Mouse (Mus musculus) spleen, adult 10 weeks (tissue): Measurements from ENCODE around the gene Fam57b. TPM values are rescaled to one million over a fixed set of nuclear protein-coding genes. Genes with fewer than 3 reads are reported as not detected.

ENCODE experiments used
- polyA plus RNA-seq: library from polyadenylated mRNA; stranded (reverse); fragments of 350-450 nt; fragmentation: Illumina TruSeq; extraction: RNeasy Lipid Tissue Mini Kit (QIAGEN cat#74804); gene quantifications from one replicate; pipeline ENCODE4 v1.2.3, GENCODE M21; 2015; ENCODE audit warnings: low replicate concordance; ENCODE audit not compliant: insufficient read depth

The Fam57b gene
- polyA plus RNA-seq = not detected

GRCm38 (mm10) chr7:126797411-126798126 lies at the start of gene Fam57b:
Fam57b (plus strand) TSS chr7:126797668.

GRCm38 (mm10) chr7:126759050-126759671 lies 38.3 kb upstream of the Fam57b start, which contains the start of gene Mapk3:
Mapk3 (plus strand) TSS chr7:126759601.

GRCm38 (mm10) chr7:126766201-126766600 lies 31.3 kb upstream of the Fam57b start, which contains the start of gene Gdpd3:
Gdpd3 (plus strand) TSS chr7:126766334.

GRCm38 (mm10) chr7:126776598-126777057 lies 20.8 kb upstream of the Fam57b start, which contains the start of gene Ypel3:
Ypel3 (plus strand) TSS chr7:126776955.

GRCm38 (mm10) chr7:126780971-126781635 lies 16.4 kb upstream of the Fam57b start, which contains the start of gene Tbx6:
Tbx6 (plus strand) TSS chr7:126781483.

GRCm38 (mm10) chr7:126791851-126792720 lies 5.4 kb upstream of the Fam57b start, which contains the start of gene Ppp4c:
Ppp4c (minus strand) TSS chr7:126792496.

GRCm38 (mm10) chr7:126831539-126831938 lies 34.1 kb downstream of the Fam57b start, which contains the start of gene 4930451I11Rik:
4930451I11Rik (minus strand) TSS chr7:126831639.

GRCm38 (mm10) chr7:126847116-126847420 lies 49.6 kb downstream of the Fam57b start, which contains the start of gene Doc2a:
Doc2a (plus strand) TSS chr7:126847416.

GRCm38 (mm10) chr7:126861429-126862130 lies 64.1 kb downstream of the Fam57b start, which contains the start of gene Hirip3:
Hirip3 (plus strand) TSS chr7:126861972.

GRCm38 (mm10) chr7:126862147-126862784 lies 64.8 kb downstream of the Fam57b start, which contains the start of gene Ino80e:
Ino80e (minus strand) TSS chr7:126862377.

Other genes starting within 250 kb of the Fam57b start
- gene Eif3c, start 231.3 kb upstream of the Fam57b start, polyA plus RNA-seq = 205 TPM
- 18.4 TPM for gene Apobr, start 212.7 kb upstream of the Fam57b start, polyA plus RNA-seq
- gene Cln3, start 211.9 kb upstream of the Fam57b start, polyA plus RNA-seq = 40.6 TPM
- 0.33 TPM for gene Il27, start 202.7 kb upstream of the Fam57b start, polyA plus RNA-seq
- 26.0 TPM for gene Nupr1, start 166.8 kb upstream of the Fam57b start, polyA plus RNA-seq
- gene Sgf29, start 148.4 kb upstream of the Fam57b start, polyA plus RNA-seq = 30.5 TPM
- gene Sult1a1, start 121.2 kb upstream of the Fam57b start, polyA plus RNA-seq = 38.4 TPM
- gene Bola2, start 102.3 kb upstream of the Fam57b start, polyA plus RNA-seq = 9.9 TPM
- gene Slx1b, start 101.9 kb upstream of the Fam57b start, polyA plus RNA-seq = 7.6 TPM
- gene Coro1a, start 89.9 kb upstream of the Fam57b start, polyA plus RNA-seq = 1,014 TPM
- gene Mapk3, start 38.1 kb upstream of the Fam57b start, polyA plus RNA-seq = 58.8 TPM
- gene Gdpd3, start 31.3 kb upstream of the Fam57b start, polyA plus RNA-seq = 8.9 TPM
- gene Ypel3, start 20.7 kb upstream of the Fam57b start, polyA plus RNA-seq = 121 TPM
- gene Tbx6, start 16.2 kb upstream of the Fam57b start, polyA plus RNA-seq = 2.8 TPM
- gene Ppp4c, start 5.2 kb upstream of the Fam57b start, polyA plus RNA-seq = 170 TPM
- not detected for gene 4930451I11Rik, start 34.0 kb downstream of the Fam57b start, polyA plus RNA-seq
- not detected for gene Doc2a, start 49.7 kb downstream of the Fam57b start, polyA plus RNA-seq
- 41.1 TPM for gene Hirip3, start 64.3 kb downstream of the Fam57b start, polyA plus RNA-seq
- gene Ino80e, start 64.7 kb downstream of the Fam57b start, polyA plus RNA-seq = 30.1 TPM
- 37.0 TPM for gene Taok2, start 87.0 kb downstream of the Fam57b start, polyA plus RNA-seq
- 47.9 TPM for gene Tmem219, start 125.2 kb downstream of the Fam57b start, polyA plus RNA-seq
- 13.7 TPM for gene Kctd13, start 131.2 kb downstream of the Fam57b start, polyA plus RNA-seq
- gene Asphd1, start 151.9 kb downstream of the Fam57b start, polyA plus RNA-seq = not detected
- gene Sez6l2, start 152.9 kb downstream of the Fam57b start, polyA plus RNA-seq = 2.6 TPM
- 56.1 TPM for gene Cdipt, start 178.2 kb downstream of the Fam57b start, polyA plus RNA-seq
- 2.5 TPM for gene Cdiptos, start 178.4 kb downstream of the Fam57b start, polyA plus RNA-seq
- 13.5 TPM for gene Mvp, start 217.0 kb downstream of the Fam57b start, polyA plus RNA-seq
- gene Pagr1b, start 218.8 kb downstream of the Fam57b start, polyA plus RNA-seq = not detected
- 13.5 TPM for gene Pagr1a, start 219.7 kb downstream of the Fam57b start, polyA plus RNA-seq
- gene Gm42742, start 223.4 kb downstream of the Fam57b start, polyA plus RNA-seq = 20.9 TPM
- 3.2 TPM for gene Prrt2, start 223.5 kb downstream of the Fam57b start, polyA plus RNA-seq
- 111 TPM for gene Maz, start 229.4 kb downstream of the Fam57b start, polyA plus RNA-seq
- 10.6 TPM for gene Kif22, start 244.8 kb downstream of the Fam57b start, polyA plus RNA-seq